Comparison of ENCODE assay signal across 7 mouse cellular contexts in genomic region chr2:61655382-61656281, GRCm38 (mm10). TPM values are rescaled to one million over a fixed set of nuclear protein-coding genes. Genes with fewer than 3 reads are reported as not detected.
DNase-seq lines count a peak whose midpoint lies in the region; ATAC-seq and TF ChIP-seq lines count a peak whose summit lies in the region.

No protein-coding gene starts in this region.

- under 1% methylated on average over 46 of the region's 46 CpGs for WGBS in heart, embryonic 14.5 days
- 2% methylated on average over 46 of the region's 46 CpGs for WGBS in liver, embryonic 14.5 days (ENCODE audit: insufficient replicate concordance)

- H3K4me2 ChIP-seq in heart, embryonic 14.5 days (ENCODE audit: low read length) = peak overlapping the region; percentile 98
- peak overlapping the region; percentile 60 for H3K4me2 ChIP-seq in liver, embryonic 14.5 days (ENCODE audit: low read depth)

- 0 out of 2 replicates have a peak overlapping the region, but pooled peaks have one; percentile 21 for H3K4me3 ChIP-seq in ES-Bruce4 (ENCODE audit: low read depth, low read length)
- H3K4me3 ChIP-seq in heart, embryonic 14.5 days (ENCODE audit: control insufficient read depth in 1 of 2, insufficient read depth in 1 of 2, low read depth in 1 of 2, low read length in 2 of 2) = peak overlapping the region; percentile 61 to 70
- peak overlapping the region; percentile 1 to 57; a peak in 3 of 4 replicates for H3K4me3 ChIP-seq in liver, embryonic 14.5 days (ENCODE audit: insufficient read depth in 1 of 2, low read depth in 2 of 2, low read length in 2 of 2)

- peaks cover 7% of the 10 kb centered on the region; the same call in 1 of the 2 replicates for H3K27me3 ChIP-seq in ES-Bruce4 (ENCODE audit: control insufficient read depth, insufficient read depth, low read length, poor library complexity, severe bottlenecking)
- H3K27me3 ChIP-seq in heart, embryonic 14.5 days (ENCODE audit: control insufficient read depth, insufficient read depth, low read length) = peaks cover 7% of the 10 kb centered on the region; the same call in 1 of the 2 replicates
- H3K27me3 ChIP-seq in liver, embryonic 14.5 days (ENCODE audit: control insufficient read depth, insufficient read depth, low read length) = peaks cover 28% of the 10 kb centered on the region

- no peak for TF ChIP-seq EP300 in ES-Bruce4 (IDR thresholded peaks at IDR 0.05; ENCODE audit: insufficient read depth, low read depth, low read length)
- TF ChIP-seq EP300 in liver, embryonic 14.5 days (IDR thresholded peaks at IDR 0.05; ENCODE audit: low read depth) = no peak

- peak; percentile 52 for DNase-seq in ZHBTc4 (ENCODE audit: low read depth, low spot score)
- DNase-seq in embryo, embryonic 9.5 days (ENCODE audit: extremely low spot score) = peak; percentile 53
- DNase-seq in layer of hippocampus, adult 11-12 months (ENCODE audit: low spot score) = peak; percentile 74
- DNase-seq in liver, embryonic 14.5 days (ENCODE audit: low read depth in 3 of 3, low spot score in 3 of 3) = no peak
- peak; percentile 80 for DNase-seq in retina, embryonic 14.5 days (ENCODE audit: low spot score)

- no peak for ATAC-seq in heart, embryonic 14.5 days (ENCODE audit: insufficient number of reproducible peaks, insufficient read depth, low FRiP score, low read depth)
- ATAC-seq in liver, embryonic 14.5 days (ENCODE audit: insufficient read depth) = no peak

- H3K9ac ChIP-seq in ES-Bruce4 (ENCODE audit: low read depth, poor library complexity, severe bottlenecking) = no peak overlapping the region
- peak overlapping the region; percentile 77 for H3K9ac ChIP-seq in heart, embryonic 14.5 days (ENCODE audit: low read length)
- H3K9ac ChIP-seq in liver, embryonic 14.5 days (replicated peaks) = no peak overlapping the region

- H3K4me1 ChIP-seq in ES-Bruce4 (ENCODE audit: control insufficient read depth, insufficient read depth, low read length) = no peaks in the 10 kb centered on the region
- H3K4me1 ChIP-seq in heart, embryonic 14.5 days (ENCODE audit: control insufficient read depth in 2 of 2, insufficient read depth in 2 of 2, low read length in 2 of 2) = peaks cover 4 to 9% of the 10 kb centered on the region in 2 experiments; a peak in 2 of 4 replicates
- H3K4me1 ChIP-seq in liver, embryonic 14.5 days (replicated peaks; ENCODE audit: control insufficient read depth in 2 of 2, insufficient read depth in 2 of 2, low read length in 1 of 2) = peaks cover 0 to 3% of the 10 kb centered on the region in 2 experiments; a peak in 1 of 4 replicates

- H3K9me3 ChIP-seq in ES-Bruce4 (replicated peaks; ENCODE audit: control insufficient read depth, insufficient read depth, low read length, poor library complexity, severe bottlenecking) = no peaks in the 10 kb centered on the region
- H3K9me3 ChIP-seq in heart, embryonic 14.5 days (ENCODE audit: control insufficient read depth, low read length) = no peaks in the 10 kb centered on the region
- H3K9me3 ChIP-seq in liver, embryonic 14.5 days (ENCODE audit: control insufficient read depth, low read length) = no peaks in the 10 kb centered on the region

- TF ChIP-seq CTCF in ES-Bruce4 (IDR thresholded peaks at IDR 0.05; ENCODE audit: low read depth, low read length) = no peak
- TF ChIP-seq CTCF in liver, embryonic 14.5 days (IDR thresholded peaks at IDR 0.05; ENCODE audit: low read depth) = no peak

- no peak overlapping the region for H3K27ac ChIP-seq in ES-Bruce4 (ENCODE audit: insufficient read depth, low read length)
- no peak overlapping the region for H3K27ac ChIP-seq in heart, embryonic 14.5 days (replicated peaks in 1 of 2; ENCODE audit: control insufficient read depth in 1 of 2, insufficient read depth in 1 of 2, low read depth in 2 of 2, low read length in 2 of 2)
- no peak overlapping the region for H3K27ac ChIP-seq in liver, embryonic 14.5 days

- no peaks in the 10 kb centered on the region for H3K36me3 ChIP-seq in ES-Bruce4 (ENCODE audit: control insufficient read depth, insufficient read depth, low read length, poor library complexity, severe bottlenecking)
- H3K36me3 ChIP-seq in heart, embryonic 14.5 days (ENCODE audit: control insufficient read depth, insufficient read depth, low read length) = peaks cover under 1% of the 10 kb centered on the region; the same call in 1 of the 2 replicates
- 0 out of 2 replicates have a peak, but pooled peaks cover 5% of the 10 kb centered on the region for H3K36me3 ChIP-seq in liver, embryonic 14.5 days (replicated peaks; ENCODE audit: control insufficient read depth, insufficient read depth, low read depth)

- no peak for TF ChIP-seq POLR2A in ES-Bruce4 (IDR thresholded peaks at IDR 0.05; ENCODE audit: insufficient read depth, low read length)

RNA-seq across cellular contexts. Expression of gene Psmd14, which starts 55.9 kb away (rescaled TPM):
- 240 and 266 TPM in 2 replicates for polyA plus RNA-seq in ES-Bruce4 (2011; ENCODE audit: insufficient read depth, insufficient read length, low read depth, missing spikeins)
- polyA plus RNA-seq in heart, embryonic 14.5 days (2014; fragmentation: Nextera tagmentation; extraction: Ambion mirVana) = 128 and 134 TPM in 2 replicates
- polyA plus RNA-seq in liver, embryonic 14.5 days (2012; rRNA removed) = 32.0 and 48.8 TPM in 2 replicates
- 131 and 134 TPM in 2 replicates for polyA plus RNA-seq in liver, embryonic 14.5 days (2014; fragmentation: Nextera tagmentation; extraction: Ambion mirVana)

Comparison
In these comparisons a context has a peak if more than half of its experiments do, and no peak if none do; other contexts are left out.
1. DNase-seq: peak in ZHBTc4 (single experiment), embryo, embryonic 9.5 days (single experiment), layer of hippocampus, adult 11-12 months (single experiment) and retina, embryonic 14.5 days (single experiment); none in liver, embryonic 14.5 days (0 of 3).
2. Peak in every context shown above with its lines, with median percentiles within 50 percentile points of each other: H3K4me3 ChIP-seq.